8 mouse cellular contexts compared by ENCODE assay signal in the genomic region with DNA sequence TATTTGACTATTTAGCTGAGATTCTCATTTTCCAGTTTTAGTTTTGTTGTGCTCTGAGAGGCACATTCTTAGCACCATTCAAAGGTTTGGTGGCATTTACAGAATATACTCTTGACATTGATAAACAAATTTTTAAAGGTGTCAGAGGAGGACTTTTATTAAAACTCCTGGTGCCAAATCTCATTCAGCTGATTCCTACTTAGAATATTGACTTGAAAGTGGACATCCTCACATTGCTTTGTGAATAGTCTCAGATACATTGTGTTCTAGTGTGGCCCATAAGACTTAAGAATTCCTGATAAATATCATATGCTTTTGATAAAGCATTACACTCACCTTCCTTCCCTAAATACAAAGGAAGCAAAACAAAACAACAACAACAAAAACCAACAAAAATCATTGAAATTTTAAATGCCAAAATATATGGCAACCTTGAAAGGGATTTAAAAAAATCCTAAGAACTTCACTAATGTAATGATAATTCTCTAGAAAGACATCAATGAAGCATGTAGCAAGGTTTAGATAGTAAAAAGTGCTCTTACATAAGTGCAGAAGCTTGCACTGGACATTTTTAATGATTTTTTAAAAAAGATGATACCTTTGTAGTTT. TPM values are rescaled to one million over a fixed set of nuclear protein-coding genes. Genes with fewer than 3 reads are reported as not detected.
A peak's percentile ranks its signal among the peaks of the same experiment; 100 is the strongest.
DNase-seq lines count a peak whose midpoint lies in the region; ATAC-seq and TF ChIP-seq lines count a peak whose summit lies in the region.

No protein-coding gene starts in this region.

- H3K4me1 ChIP-seq in lung, embryonic 15.5 days, result peaks cover 7% of the 10 kb centered on the region; the same call in 1 of the 2 replicates
- no peaks in the 10 kb centered on the region for H3K4me1 ChIP-seq in embryonic fibroblast, embryonic 13.5 days (ENCODE audit: control insufficient read depth, insufficient read depth, low read length)
- H3K4me1 ChIP-seq in limb, embryonic 11.5 days (ENCODE audit: control insufficient read depth, insufficient read depth, low read length), result 0 out of 2 replicates have a peak, but pooled peaks cover 2% of the 10 kb centered on the region
- H3K4me1 ChIP-seq in neural tube, embryonic 15.5 days, result peaks cover 17% of the 10 kb centered on the region

- no peaks in the 10 kb centered on the region for H3K9me3 ChIP-seq in lung, embryonic 15.5 days
- H3K9me3 ChIP-seq in limb, embryonic 11.5 days (ENCODE audit: control insufficient read depth, low read length), result no peaks in the 10 kb centered on the region
- H3K9me3 ChIP-seq in neural tube, embryonic 15.5 days (replicated peaks), result no peaks in the 10 kb centered on the region

- no peak for DNase-seq in lung, postnatal 25 days (ENCODE audit: low spot score)
- no peak for DNase-seq in limb, embryonic 11.5 days (ENCODE audit: low spot score)
- DNase-seq in frontal cortex, postnatal 25 days (ENCODE audit: low spot score in 2 of 2), result no peak
- no peak for DNase-seq in left cerebral cortex, adult 18-20 months (ENCODE audit: low spot score in 2 of 2)
- no peak for DNase-seq in ovary, adult 18-20 months (ENCODE audit: low spot score)

- peak overlapping the region; percentile 100 for H3K9ac ChIP-seq in lung, embryonic 15.5 days
- H3K9ac ChIP-seq in limb, embryonic 11.5 days (ENCODE audit: low read length), result no peak overlapping the region
- peak overlapping the region; percentile 91 for H3K9ac ChIP-seq in neural tube, embryonic 15.5 days (replicated peaks)

- H3K4me3 ChIP-seq in lung, embryonic 15.5 days, result peak overlapping the region; percentile 91
- H3K4me3 ChIP-seq in embryonic fibroblast, embryonic 13.5 days (ENCODE audit: insufficient read depth, low read length), result peak overlapping the region; percentile 91; the same call in 1 of the 2 replicates
- peak overlapping the region; percentile 84 for H3K4me3 ChIP-seq in limb, embryonic 11.5 days (ENCODE audit: low read depth, low read length)
- H3K4me3 ChIP-seq in neural tube, embryonic 15.5 days (replicated peaks), result peak overlapping the region; percentile 63

- no peaks in the 10 kb centered on the region for H3K27me3 ChIP-seq in lung, embryonic 15.5 days
- H3K27me3 ChIP-seq in limb, embryonic 11.5 days (ENCODE audit: control insufficient read depth, insufficient read depth, low read length), result no peaks in the 10 kb centered on the region
- no peaks in the 10 kb centered on the region for H3K27me3 ChIP-seq in neural tube, embryonic 15.5 days (replicated peaks)

- H3K36me3 ChIP-seq in lung, embryonic 15.5 days, result no peaks in the 10 kb centered on the region
- no peaks in the 10 kb centered on the region for H3K36me3 ChIP-seq in limb, embryonic 11.5 days (ENCODE audit: control insufficient read depth, insufficient read depth, low read length)
- H3K36me3 ChIP-seq in neural tube, embryonic 15.5 days, result no peaks in the 10 kb centered on the region

- no peak for TF ChIP-seq POLR2A in embryonic fibroblast, embryonic 13.5 days (IDR thresholded peaks at IDR 0.05; ENCODE audit: low read depth, low read length)

- no peak for TF ChIP-seq CTCF in embryonic fibroblast, embryonic 13.5 days (IDR thresholded peaks at IDR 0.05; ENCODE audit: borderline replicate concordance, insufficient read depth, low read length)

- H3K27ac ChIP-seq in lung, embryonic 15.5 days, result peak overlapping the region; percentile 100
- H3K27ac ChIP-seq in embryonic fibroblast, embryonic 13.5 days (ENCODE audit: insufficient read depth, low read length), result no peak overlapping the region
- H3K27ac ChIP-seq in limb, embryonic 11.5 days (replicated peaks; ENCODE audit: low read depth, low read length), result no peak overlapping the region; the same call in 1 of the 2 replicates
- peak overlapping the region; percentile 100 for H3K27ac ChIP-seq in neural tube, embryonic 15.5 days (replicated peaks)

- no peak for ATAC-seq in lung, embryonic 15.5 days (ENCODE audit: borderline replicate concordance, extremely low read depth, low FRiP score, low TSS enrichment)
- ATAC-seq in limb, embryonic 11.5 days (ENCODE audit: insufficient number of reproducible peaks, low FRiP score, low TSS enrichment, low read depth), result no peak
- no peak for ATAC-seq in neural tube, embryonic 15.5 days (ENCODE audit: low FRiP score)

- H3K4me2 ChIP-seq in lung, embryonic 15.5 days, result peak overlapping the region; percentile 69
- H3K4me2 ChIP-seq in limb, embryonic 11.5 days (ENCODE audit: low read depth, severe bottlenecking), result peak overlapping the region; percentile 71
- peak overlapping the region; percentile 57 for H3K4me2 ChIP-seq in neural tube, embryonic 15.5 days

RNA-seq across cellular contexts. Expression of a gene that starts 1.1 kb away (rescaled TPM):
- 15.9 and 16.1 TPM in 2 replicates for polyA plus RNA-seq in lung, embryonic 15.5 days (2015; fragmentation: Nextera tagmentation; extraction: Ambion mirVana)
- polyA plus RNA-seq in embryonic fibroblast, embryonic 13.5 days (2011; ENCODE audit: insufficient read length, low read depth, missing spikeins), result 2.9 and 3.8 TPM in 2 replicates
- 23.4 and 23.7 TPM in 2 replicates for polyA plus RNA-seq in limb, embryonic 11.5 days (2014; fragmentation: Nextera tagmentation; extraction: Ambion mirVana)
- 16.8 and 18.9 TPM in 2 replicates for polyA plus RNA-seq in neural tube, embryonic 15.5 days (2015; fragmentation: Nextera tagmentation; extraction: Ambion mirVana)
- total RNA-seq in left cerebral cortex, adult 18-20 months (2021), result 1 to 10 TPM; 3.4 TPM

RNA-seq across cellular contexts. Expression of a gene that starts 1.4 kb away (rescaled TPM):
- 1.6 and 1.8 TPM in 2 replicates for polyA plus RNA-seq in lung, embryonic 15.5 days (2015; fragmentation: Nextera tagmentation; extraction: Ambion mirVana)
- polyA plus RNA-seq in embryonic fibroblast, embryonic 13.5 days (2011; ENCODE audit: insufficient read length, low read depth, missing spikeins), result 4.9 and 6.2 TPM in 2 replicates
- 1.7 and 1.9 TPM in 2 replicates for polyA plus RNA-seq in limb, embryonic 11.5 days (2014; fragmentation: Nextera tagmentation; extraction: Ambion mirVana)
- polyA plus RNA-seq in neural tube, embryonic 15.5 days (2015; fragmentation: Nextera tagmentation; extraction: Ambion mirVana), result 2.7 and 3.7 TPM in 2 replicates
- total RNA-seq in left cerebral cortex, adult 18-20 months (2021), result 10 to 100 TPM; 12.4 to 16.4 TPM

RNA-seq across cellular contexts. Expression of a gene that starts 24.7 kb away (rescaled TPM):
- 6.7 and 7.2 TPM in 2 replicates for polyA plus RNA-seq in lung, embryonic 15.5 days (2015; fragmentation: Nextera tagmentation; extraction: Ambion mirVana)
- 4.1 and 4.2 TPM in 2 replicates for polyA plus RNA-seq in embryonic fibroblast, embryonic 13.5 days (2011; ENCODE audit: insufficient read length, low read depth, missing spikeins)
- polyA plus RNA-seq in limb, embryonic 11.5 days (2014; fragmentation: Nextera tagmentation; extraction: Ambion mirVana), result 8.5 and 11.4 TPM in 2 replicates
- 11.5 and 12.6 TPM in 2 replicates for polyA plus RNA-seq in neural tube, embryonic 15.5 days (2015; fragmentation: Nextera tagmentation; extraction: Ambion mirVana)
- 1 to 10 TPM; 6.8 to 8.4 TPM for total RNA-seq in left cerebral cortex, adult 18-20 months (2021)

Comparison
In these comparisons a context has a peak if more than half of its experiments do, and no peak if none do; other contexts are left out.
1. H3K27ac ChIP-seq: peak in lung, embryonic 15.5 days (single experiment) and neural tube, embryonic 15.5 days (single experiment); none in embryonic fibroblast, embryonic 13.5 days (single experiment) and limb, embryonic 11.5 days (single experiment).
2. Peak in every context shown above with its lines, with median percentiles within 50 percentile points of each other: H3K4me2 ChIP-seq and H3K4me3 ChIP-seq.